Mouse (Mus musculus) bone marrow macrophage, adult 2 months (primary cell): ENCODE results near the gene Rasgrf1.

Experiments
- CTCF ChIP-seq: IDR thresholded peaks from 2 replicates; pipeline ENCODE4 v1.5.1; 2012; ENCODE audit warnings: low read depth, mild to moderate bottlenecking, low read length, moderate library complexity
- POLR2A ChIP-seq: IDR thresholded peaks from 2 replicates; pipeline ENCODE4 v1.6.1; 2012; ENCODE audit warnings: mild to moderate bottlenecking, low read depth, low read length, borderline replicate concordance

DNA sequence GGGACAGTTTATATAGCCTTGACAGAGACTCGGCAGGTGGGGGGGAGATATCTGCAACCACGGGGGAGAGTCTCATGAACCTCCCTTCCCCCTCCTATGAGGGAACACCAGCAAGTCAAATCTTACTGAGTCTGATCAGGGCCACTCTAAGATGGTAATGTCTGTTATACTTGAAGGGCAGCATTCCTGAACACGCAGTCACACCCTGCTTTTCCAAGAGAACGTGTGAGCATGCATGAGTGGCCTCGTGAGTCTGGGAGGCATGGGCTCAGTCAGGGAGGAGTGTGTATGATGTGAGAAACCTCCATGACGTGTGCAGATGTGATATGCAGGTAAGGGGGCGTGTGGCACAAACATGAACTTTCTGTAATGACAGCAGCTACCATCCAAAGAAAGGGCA is 159.8 kb downstream of the Rasgrf1 start:
- TF ChIP-seq CTCF (no peak), POLR2A (no peak)
